Mouse (Mus musculus) cortical plate, adult 2 months (tissue): ENCODE results near the gene Tmem160.

Source experiments
- CTCF ChIP-seq: fragments of 200-500 bp; IDR thresholded peaks from 2 replicates; pipeline ENCODE4 v1.5.1; 2011; ENCODE audit warnings: mild to moderate bottlenecking, control low read depth, low read length; ENCODE audit not compliant: insufficient read depth; ENCODE audit errors: extremely low read depth
- POLR2A ChIP-seq: fragments of 200-500 bp; IDR thresholded peaks from 2 replicates; pipeline ENCODE4 v1.6.1; 2011; ENCODE audit warnings: mild to moderate bottlenecking, low read length, control low read depth; ENCODE audit not compliant: insufficient read depth; ENCODE audit errors: extremely low read depth

GRCm38 (mm10) chr7:16412220-16412896 is 40.2 kb upstream of the Tmem160 start:
- TF ChIP-seq POLR2A (no peak), CTCF (no peak)
